Mouse (Mus musculus) lung, embryonic 14.5 days (tissue): Measurements from ENCODE around the gene Pxt1. TPM values are rescaled to one million over a fixed set of nuclear protein-coding genes. Genes with fewer than 3 reads are reported as not detected.
"Not testable (repeated sequence)": the region's sequence is repeated elsewhere in the genome, so short reads cannot be mapped to it uniquely, and the experiment has no call there.

Experiments used
- ATAC-seq: fragments of 200-750 bp; cut with Nextera tagmentation; 2 replicates; pipeline ENCODE4 v1.8.0; 2017; ENCODE audit warnings: mild to moderate bottlenecking, moderate TSS enrichment, moderate library complexity; ENCODE audit not compliant: insufficient read depth
- DNase-seq: peaks from one replicate; pipeline ENCODE4 v3.0.0-alpha.2; 2015
- H3K27ac ChIP-seq: fragments of 300-500 bp; sonication (generic); 2 replicates; pipeline ENCODE4 v1.5.1; 2014; ENCODE audit warnings: low read depth, mild to moderate bottlenecking, moderate library complexity
- H3K27me3 ChIP-seq: fragments of 300-500 bp; sonication (generic); 2 replicates; pipeline ENCODE4 v1.6.1; 2014; ENCODE audit warnings: low read length, control low read depth; ENCODE audit not compliant: insufficient read depth
- H3K36me3 ChIP-seq: fragments of 300-500 bp; sonication (generic); 2 replicates; pipeline ENCODE4 v1.6.1; 2014; ENCODE audit warnings: control low read depth; ENCODE audit not compliant: insufficient read depth
- H3K4me1 ChIP-seq: fragments of 300-500 bp; sonication (generic); 2 replicates; pipeline ENCODE4 v1.6.1; 2014; ENCODE audit warnings: antibody characterized with exemption, control low read depth; ENCODE audit not compliant: insufficient read depth
- H3K4me2 ChIP-seq: fragments of 300-500 bp; sonication (generic); 2 replicates; pipeline ENCODE4 v1.6.1; 2014; ENCODE audit warnings: mild to moderate bottlenecking
- H3K4me3 ChIP-seq: fragments of 300-500 bp; sonication (generic); 2 replicates; pipeline ENCODE4 v1.5.1; 2014; ENCODE audit warnings: low read depth, low read length
- H3K9ac ChIP-seq: fragments of 300-500 bp; sonication (generic); 2 replicates; pipeline ENCODE4 v1.6.1; 2014
- H3K9me3 ChIP-seq: fragments of 300-500 bp; sonication (generic); 2 replicates; pipeline ENCODE4 v1.6.1; 2016; ENCODE audit warnings: low read depth, low read length, control low read depth
- CTCF ChIP-seq: IDR thresholded peaks from 2 replicates; pipeline ENCODE4 v1.5.1; 2016; ENCODE audit warnings: antibody characterized with exemption, low read depth
- WGBS: fragments of 180-500 bp; shearing (Covaris S2); extraction: QIAGEN DNeasy Blood & Tissue Kit; methylation state at CpG from one replicate; pipeline ENCODE4 v1.1.7; 2014; 5-methylcytosine and 5-hydroxymethylcytosine counted together
- polyA plus RNA-seq: library from polyadenylated mRNA; unstranded; fragments of >200 nt; fragmentation: Nextera tagmentation; extraction: Ambion mirVana; gene quantifications from 2 replicates; pipeline ENCODE4 v1.2.1, GENCODE M21; 2014

The Pxt1 gene
- 0.19 and 0.82 TPM in 2 replicates for polyA plus RNA-seq

DNA sequence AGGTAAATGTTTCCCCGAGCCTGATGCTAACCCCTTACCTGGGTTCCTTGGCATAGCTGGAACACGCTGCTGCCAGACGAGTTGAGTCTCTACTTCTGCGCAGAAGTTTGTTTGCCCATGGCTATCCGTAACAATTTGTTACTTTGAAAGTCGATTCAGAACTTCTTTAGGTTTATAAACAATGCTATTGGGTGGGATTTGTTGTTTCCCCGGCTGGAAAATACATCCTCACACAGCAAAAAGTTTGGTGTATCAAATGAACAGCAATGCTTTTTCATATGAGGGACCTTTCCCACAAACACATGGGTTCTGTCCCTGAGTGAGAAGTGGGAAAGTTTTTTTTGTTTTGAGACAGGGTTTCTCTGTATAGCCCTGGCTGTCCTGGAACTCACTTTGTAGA is at the start of gene Pxt1:
Pxt1 (minus strand) TSS at position 101 of the 400 bp plus-strand sequence.
- 80% methylated on average over 7 of the region's 7 CpGs for WGBS
- no peak for ATAC-seq
- H3K4me2 ChIP-seq: no peak within 1 kb of the TSS
- no peak for TF ChIP-seq CTCF
- H3K9me3 ChIP-seq: no peaks in the 10 kb centered on the region
- no peaks in the 10 kb centered on the region for H3K36me3 ChIP-seq
- no peak within 1 kb of the TSS for H3K9ac ChIP-seq
- H3K4me3 ChIP-seq: no peak within 1 kb of the TSS
- DNase-seq: no peak
- no peaks in the 10 kb centered on the region for H3K27me3 ChIP-seq
- H3K27ac ChIP-seq: no peak within 1 kb of the TSS
- no peaks in the 10 kb centered on the region for H3K4me1 ChIP-seq

DNA sequence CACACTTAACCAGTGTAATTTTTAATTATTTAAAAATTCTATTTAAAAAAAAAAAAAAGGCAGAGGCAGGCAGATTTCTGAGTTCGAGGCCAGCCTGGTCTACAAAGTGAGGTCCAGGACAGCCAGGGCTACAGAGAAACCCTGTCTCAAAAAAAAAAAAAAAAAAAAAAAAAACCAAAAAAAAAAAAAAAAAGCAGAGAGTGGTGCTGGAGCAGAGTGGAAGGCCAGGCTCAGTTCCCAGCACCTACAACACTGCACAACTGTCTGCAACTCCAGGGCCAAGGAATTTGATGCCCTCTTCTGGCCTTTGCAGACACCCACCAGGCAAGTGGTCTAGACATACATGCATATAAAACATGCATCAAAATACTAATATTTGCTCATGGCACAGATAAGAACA is 49.4 kb upstream of the Pxt1 start:
- H3K36me3 ChIP-seq: peaks cover 66% of the 10 kb centered on the region
- not testable (repeated sequence) for DNase-seq, H3K27me3 ChIP-seq, H3K4me3 ChIP-seq, H3K4me1 ChIP-seq, H3K27ac ChIP-seq, H3K4me2 ChIP-seq, H3K9ac ChIP-seq, ATAC-seq, H3K9me3 ChIP-seq
- WGBS: 84% methylated on average over 1 of the region's 1 CpGs

DNA sequence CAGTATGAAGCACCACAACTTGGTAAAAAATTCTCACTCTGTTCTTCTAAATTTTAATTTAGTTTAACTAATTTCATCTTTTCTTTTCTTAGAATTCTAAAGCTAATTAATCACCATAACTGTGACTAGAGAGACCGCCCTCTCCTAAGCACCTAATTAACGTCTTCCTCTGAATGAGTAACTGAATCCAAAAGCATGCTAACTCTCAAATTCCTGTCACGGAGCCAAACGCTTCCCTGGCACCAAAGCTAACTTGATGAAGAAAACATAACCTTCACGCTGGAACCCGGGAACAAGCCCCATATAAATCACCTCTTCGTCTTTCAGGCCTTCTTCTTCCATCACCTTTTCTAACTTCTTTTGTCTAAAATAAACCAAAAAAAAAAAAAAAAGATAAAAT is 48.5 kb upstream of the Pxt1 start:
- no peaks in the 10 kb centered on the region for H3K27me3 ChIP-seq

DNA sequence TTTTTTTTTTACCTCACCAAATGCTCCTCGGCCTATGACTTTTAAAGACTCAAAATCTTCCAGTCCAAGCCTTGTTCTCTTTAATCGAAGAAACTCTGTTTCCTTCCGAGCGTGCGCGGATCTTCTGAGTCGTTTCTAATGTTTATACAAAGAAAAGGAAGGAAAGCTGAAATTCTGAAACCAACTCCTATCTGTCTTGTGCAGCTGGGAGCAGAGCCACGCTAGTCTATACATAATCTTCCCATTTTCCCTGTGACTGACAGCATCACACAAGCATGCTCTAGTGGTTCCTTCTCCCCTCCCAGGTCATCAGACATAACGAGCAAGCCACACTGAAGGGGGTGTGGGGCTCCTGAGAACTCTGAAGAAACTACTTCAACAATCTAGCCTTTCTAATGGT is 47.6 kb upstream of the Pxt1 start:
- Histone ChIP-seq H3K9me3 (no peaks in the 10 kb centered on the region), H3K4me3 (no peak overlapping the region), H3K27ac (peak overlapping the region; percentile 58; the same call in 1 of the 2 replicates), H3K9ac (no peak overlapping the region), H3K4me2 (no peak overlapping the region), H3K27me3 (no peaks in the 10 kb centered on the region), H3K4me1 (peaks cover 3% of the 10 kb centered on the region; the same call in 1 of the 2 replicates), H3K36me3 (peaks cover 69% of the 10 kb centered on the region)
- TF ChIP-seq CTCF: no peak
- DNase-seq (peak; percentile 61), ATAC-seq (no peak)
- 51% methylated on average over 9 of the region's 9 CpGs for WGBS

More for the DNA sequence above, 48.5 kb upstream of the Pxt1 start:
- Histone ChIP-seq H3K9me3 (no peaks in the 10 kb centered on the region), H3K4me2 (no peak overlapping the region), H3K4me1 (peaks cover 3% of the 10 kb centered on the region; the same call in 1 of the 2 replicates), H3K9ac (no peak overlapping the region), H3K36me3 (peaks cover 67% of the 10 kb centered on the region), H3K4me3 (no peak overlapping the region), H3K27ac (peak overlapping the region; percentile 58; the same call in 1 of the 2 replicates)
- peak; percentile 82 for DNase-seq
- ATAC-seq: no peak
- TF ChIP-seq CTCF: no peak
- WGBS: 47% methylated on average over 7 of the region's 7 CpGs

DNA sequence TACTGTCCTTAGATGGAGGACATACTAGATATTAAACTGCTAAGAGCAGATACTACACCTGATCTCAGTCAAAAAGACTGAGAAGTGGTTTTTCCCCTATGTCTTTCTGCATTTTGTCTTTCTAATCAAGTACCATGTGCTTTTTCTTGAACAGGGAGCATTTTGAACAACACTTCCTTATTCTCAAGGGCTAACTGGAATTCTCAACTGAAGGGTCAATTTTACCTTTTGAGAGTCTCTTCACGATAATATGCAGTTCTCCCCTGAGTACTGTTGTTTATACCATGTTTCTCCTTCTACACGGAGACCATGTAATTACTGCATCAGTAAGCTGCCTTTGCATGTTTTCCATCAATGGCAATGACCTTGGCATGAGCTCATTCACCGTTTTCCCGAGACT is 46.4 kb upstream of the Pxt1 start:
- no peak overlapping the region for H3K27ac ChIP-seq
- no peak overlapping the region for H3K4me2 ChIP-seq
- no peak for ATAC-seq
- DNase-seq: no peak
- peaks cover 3% of the 10 kb centered on the region; the same call in 1 of the 2 replicates for H3K4me1 ChIP-seq
- no peak overlapping the region for H3K9ac ChIP-seq
- H3K36me3 ChIP-seq: peaks cover 81% of the 10 kb centered on the region
- H3K27me3 ChIP-seq: no peaks in the 10 kb centered on the region
- no peak overlapping the region for H3K4me3 ChIP-seq
- H3K9me3 ChIP-seq: no peaks in the 10 kb centered on the region
- TF ChIP-seq CTCF: no peak
- 77% methylated on average over 4 of the region's 4 CpGs for WGBS

DNA sequence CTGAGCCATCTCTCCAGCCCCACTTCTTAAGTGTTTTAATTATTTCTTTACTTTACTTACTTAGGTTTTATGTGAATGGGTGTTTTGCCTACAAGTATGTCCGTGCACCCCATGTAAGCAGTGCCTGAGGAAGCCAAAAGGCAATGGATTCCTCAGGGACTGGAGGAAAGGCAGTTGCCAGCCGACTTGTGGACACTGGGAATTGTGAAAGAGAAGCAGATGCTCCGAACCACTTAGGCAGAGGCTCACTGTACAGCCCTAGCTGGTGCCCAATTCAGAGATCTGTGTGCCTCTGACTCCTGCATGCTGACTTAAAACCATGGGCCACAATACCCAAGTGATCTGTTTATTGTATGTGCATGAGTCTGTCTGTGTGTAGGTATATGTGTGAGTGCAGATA is 45.4 kb upstream of the Pxt1 start:
- no peak for TF ChIP-seq CTCF
- peaks cover 3% of the 10 kb centered on the region; the same call in 1 of the 2 replicates for H3K4me1 ChIP-seq
- 84% methylated on average over 3 of the region's 3 CpGs for WGBS
- H3K4me2 ChIP-seq: no peak overlapping the region
- ATAC-seq (no peak), DNase-seq (no peak)
- H3K27ac ChIP-seq: no peak overlapping the region
- no peak overlapping the region for H3K9ac ChIP-seq
- no peak overlapping the region for H3K4me3 ChIP-seq
- H3K36me3 ChIP-seq: peaks cover 85% of the 10 kb centered on the region
- H3K27me3 ChIP-seq: no peaks in the 10 kb centered on the region
- no peaks in the 10 kb centered on the region for H3K9me3 ChIP-seq

DNA sequence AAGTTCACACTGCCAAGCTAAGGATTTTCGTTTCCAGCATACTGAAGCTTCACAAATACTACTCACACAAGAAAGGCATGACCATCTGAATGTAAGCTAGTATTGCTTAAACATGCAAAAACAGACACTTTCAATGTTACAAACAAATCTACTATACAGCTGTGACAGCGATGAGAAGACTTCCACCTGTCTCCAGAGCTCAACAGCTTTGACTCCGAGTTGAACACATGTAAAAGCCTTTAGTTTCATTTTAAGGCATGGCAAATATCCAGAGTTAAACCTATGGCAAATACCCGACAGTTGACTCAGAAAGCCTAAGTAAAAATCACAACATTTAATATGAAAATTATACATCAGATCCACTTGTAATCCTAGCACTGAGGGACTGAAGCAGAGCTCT is 44.7 kb upstream of the Pxt1 start:
- no peak overlapping the region for H3K27ac ChIP-seq
- H3K4me2 ChIP-seq: no peak overlapping the region
- no peaks in the 10 kb centered on the region for H3K27me3 ChIP-seq
- DNase-seq: no peak
- WGBS: 65% methylated on average over 4 of the region's 4 CpGs
- H3K9me3 ChIP-seq: no peaks in the 10 kb centered on the region
- H3K36me3 ChIP-seq: peaks cover 91% of the 10 kb centered on the region
- no peak for TF ChIP-seq CTCF
- H3K9ac ChIP-seq: no peak overlapping the region
- peaks cover 3% of the 10 kb centered on the region; the same call in 1 of the 2 replicates for H3K4me1 ChIP-seq
- no peak for ATAC-seq
- H3K4me3 ChIP-seq: no peak overlapping the region

DNA sequence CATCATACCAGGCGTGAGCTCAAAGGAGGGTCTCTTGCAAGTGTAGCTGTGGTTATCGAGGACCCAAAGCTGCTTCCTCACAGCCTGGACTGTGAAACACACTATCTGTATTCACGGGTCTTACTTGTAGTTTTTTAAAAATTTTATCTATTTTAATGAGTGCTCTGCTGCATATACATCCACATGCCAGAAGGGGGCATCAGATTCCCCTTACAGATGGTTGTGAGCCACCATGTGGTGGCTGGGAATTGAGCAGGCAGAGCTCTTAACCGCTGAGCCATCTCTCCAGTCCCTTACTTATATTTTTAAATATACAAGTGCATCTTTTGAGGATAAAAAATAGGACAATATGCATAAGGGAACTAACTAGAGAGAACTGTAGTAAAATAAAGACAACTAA is 44.1 kb upstream of the Pxt1 start:
- Histone ChIP-seq H3K27ac (no peak overlapping the region), H3K4me2 (no peak overlapping the region), H3K4me3 (no peak overlapping the region), H3K36me3 (peaks cover 94% of the 10 kb centered on the region), H3K9ac (no peak overlapping the region), H3K9me3 (no peaks in the 10 kb centered on the region), H3K4me1 (peaks cover 3% of the 10 kb centered on the region; the same call in 1 of the 2 replicates), H3K27me3 (no peaks in the 10 kb centered on the region)
- ATAC-seq: no peak
- DNase-seq: peak; percentile 81
- TF ChIP-seq CTCF: peak; percentile 85
- 66% methylated on average over 4 of the region's 4 CpGs for WGBS
